Mouse (Mus musculus) v-Abl transformed pro-B cells (cell line): ENCODE data around the gene Inpp5a.
"Not testable (repeated sequence)": the region's sequence is repeated elsewhere in the genome, so short reads cannot be mapped to it uniquely, and the experiment has no call there.

Experiments used
- in situ Hi-C, 2 experiments: fragments of 400-800 bp; cut with MboI; formaldehyde crosslinking; loops; one replicate each; pipeline ENCODE4 v1.15.1; 2025; ENCODE audit not compliant: unreplicated experiment in 2 of 2

The Inpp5a gene

DNA sequence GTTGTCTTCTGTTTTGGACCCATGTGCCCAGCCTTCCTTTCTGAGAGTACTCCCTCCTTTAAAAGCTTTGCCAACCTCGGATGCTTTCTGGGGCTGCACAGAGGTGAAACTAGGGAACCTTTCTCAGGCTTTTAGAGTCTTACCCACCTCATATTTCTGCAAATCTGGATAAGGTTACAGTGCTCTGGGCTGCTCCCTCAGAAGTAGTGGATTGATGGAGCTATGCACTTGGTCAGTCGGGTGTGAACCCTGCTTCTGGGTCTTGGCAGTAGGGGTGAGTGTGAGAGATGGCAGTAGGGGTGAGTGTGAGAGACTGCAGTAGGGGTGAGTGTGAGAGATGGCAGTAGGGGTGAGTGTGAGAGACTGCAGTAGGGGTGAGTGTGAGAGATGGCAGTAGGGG is 46.0 kb downstream of the Inpp5a start:
- in situ Hi-C loops = not testable (repeated sequence)

DNA sequence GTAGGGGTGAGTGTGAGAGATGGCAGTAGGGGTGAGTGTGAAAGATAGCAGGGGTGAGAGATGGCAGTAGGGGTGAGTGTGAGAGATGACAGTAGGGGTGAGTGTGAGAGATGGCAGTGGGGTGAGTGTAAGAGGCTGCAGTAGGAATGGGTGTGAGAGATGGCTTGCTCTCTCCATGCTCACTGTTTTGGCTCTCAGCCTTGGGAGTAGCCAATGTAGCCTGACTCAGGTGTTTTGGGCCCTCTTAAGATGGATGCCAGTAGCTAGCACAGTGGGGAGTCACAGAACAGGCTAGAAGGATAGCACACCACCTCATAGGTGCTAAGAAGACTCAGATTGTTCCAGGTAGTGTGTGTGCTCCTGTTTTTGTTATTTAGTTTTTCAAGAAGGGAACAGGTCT is 46.8 kb downstream of the Inpp5a start:
- in situ Hi-C loops = no loop called here

DNA sequence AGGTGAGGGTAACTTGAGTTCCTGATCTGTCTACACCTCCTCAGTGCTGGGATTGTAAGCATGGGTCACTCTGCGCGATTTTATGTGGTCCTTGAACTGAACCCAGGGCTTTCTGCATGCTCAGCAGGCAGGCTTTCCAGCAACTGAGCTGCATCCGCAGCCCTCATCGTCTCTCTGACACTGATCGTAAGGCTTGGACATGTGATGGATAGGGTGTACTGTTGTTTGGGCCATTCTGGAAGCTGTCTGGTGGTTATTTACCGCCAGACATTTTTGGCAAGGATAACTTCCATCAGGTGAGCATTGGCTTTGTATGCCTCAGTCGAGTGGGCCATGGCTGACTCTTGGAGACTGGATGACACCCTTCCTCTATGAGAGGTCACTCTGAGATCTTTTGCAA is 48.0 kb downstream of the Inpp5a start:
- in situ Hi-C loops = no loop called here

DNA sequence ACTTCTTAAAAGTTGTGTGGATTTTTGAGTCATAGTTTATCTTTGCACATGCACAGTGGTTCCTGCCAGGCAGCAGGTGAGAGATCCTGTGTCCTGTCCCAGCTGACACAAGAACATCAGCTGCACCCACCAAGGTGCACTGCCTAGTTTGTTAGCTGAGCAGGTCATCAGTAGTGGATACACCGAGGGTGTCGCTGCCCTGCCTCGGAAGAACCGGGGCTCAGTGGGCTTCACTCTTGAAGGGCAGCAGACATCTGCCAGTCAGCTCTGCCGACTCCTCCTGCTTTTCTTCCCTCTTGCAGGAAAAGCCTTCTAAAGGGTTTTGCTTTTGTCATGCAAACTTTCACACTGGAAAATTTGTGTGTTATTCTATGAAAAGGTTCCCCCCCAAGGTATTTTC is 48.6 kb downstream of the Inpp5a start:
- in situ Hi-C loops = no loop called here

DNA sequence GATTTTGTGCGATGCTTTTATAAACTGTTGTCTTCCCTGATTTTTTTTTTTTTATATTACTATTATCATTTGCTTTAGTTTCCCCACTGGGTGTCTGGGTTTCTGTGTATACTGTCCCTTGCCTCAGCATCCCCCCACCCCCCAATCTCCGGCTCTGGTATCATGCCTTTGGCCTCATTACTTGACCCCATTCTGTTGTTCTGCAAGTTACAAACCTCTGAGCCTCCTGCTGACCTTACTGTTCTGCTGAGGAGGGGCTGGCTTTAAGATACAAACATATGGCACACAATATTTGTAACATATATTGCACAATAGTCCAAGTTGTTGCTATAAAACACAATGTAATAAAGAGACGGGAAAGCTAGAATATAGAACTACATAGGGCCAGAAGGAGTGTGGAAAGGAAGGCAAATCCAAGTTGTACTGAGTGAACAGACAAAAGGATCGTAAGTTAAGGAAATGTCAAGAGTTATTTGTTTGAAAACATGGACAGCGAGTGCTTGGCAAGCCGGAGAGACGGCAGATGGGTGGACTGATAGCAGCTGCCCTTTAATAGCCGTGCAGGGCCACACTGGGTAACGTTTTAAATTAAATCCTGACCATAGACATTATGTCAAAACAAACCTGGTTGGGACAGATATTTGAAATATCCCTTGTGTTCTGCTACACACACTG is 49.2 kb downstream of the Inpp5a start:
- in situ Hi-C loops = no loop called here

DNA sequence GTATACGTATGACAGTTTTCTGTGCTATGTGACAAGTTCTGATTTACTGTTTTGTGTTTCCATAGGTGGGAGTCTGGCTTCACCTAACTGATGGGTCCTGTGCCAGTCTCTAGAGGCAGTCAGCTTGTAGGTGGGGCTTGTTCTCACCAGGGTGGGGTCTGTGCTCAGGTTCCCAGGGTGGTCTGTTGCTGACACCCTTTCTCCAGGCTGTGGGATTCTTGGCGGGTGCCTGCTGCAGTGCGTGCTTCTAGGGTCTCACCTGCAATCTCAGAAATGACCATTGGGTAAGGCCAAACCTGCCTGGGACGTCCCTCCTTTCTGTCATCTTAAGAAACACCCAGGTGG is 49.7 kb downstream of the Inpp5a start:
- in situ Hi-C loops = no loop called here

DNA sequence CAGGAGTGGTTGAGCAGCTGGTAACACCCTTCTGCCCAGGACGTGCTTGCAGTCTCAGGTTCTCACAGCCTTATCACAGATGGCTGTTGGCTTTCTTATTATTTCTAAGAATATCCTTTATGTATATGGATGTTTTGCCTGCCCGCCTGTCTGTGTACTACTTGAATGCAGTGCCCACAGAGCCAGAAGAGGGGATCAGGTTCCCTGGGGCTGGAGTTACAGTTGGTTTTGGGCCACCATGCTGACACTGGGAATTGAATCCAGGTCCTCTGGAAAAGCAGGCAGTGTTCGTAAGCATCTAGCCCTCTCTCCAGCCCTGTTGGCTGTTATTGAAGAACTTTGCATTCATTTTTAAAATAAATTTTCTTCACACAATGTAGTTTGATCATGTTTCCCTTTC is 50.1 kb downstream of the Inpp5a start:
- in situ Hi-C loops = no loop called here

DNA sequence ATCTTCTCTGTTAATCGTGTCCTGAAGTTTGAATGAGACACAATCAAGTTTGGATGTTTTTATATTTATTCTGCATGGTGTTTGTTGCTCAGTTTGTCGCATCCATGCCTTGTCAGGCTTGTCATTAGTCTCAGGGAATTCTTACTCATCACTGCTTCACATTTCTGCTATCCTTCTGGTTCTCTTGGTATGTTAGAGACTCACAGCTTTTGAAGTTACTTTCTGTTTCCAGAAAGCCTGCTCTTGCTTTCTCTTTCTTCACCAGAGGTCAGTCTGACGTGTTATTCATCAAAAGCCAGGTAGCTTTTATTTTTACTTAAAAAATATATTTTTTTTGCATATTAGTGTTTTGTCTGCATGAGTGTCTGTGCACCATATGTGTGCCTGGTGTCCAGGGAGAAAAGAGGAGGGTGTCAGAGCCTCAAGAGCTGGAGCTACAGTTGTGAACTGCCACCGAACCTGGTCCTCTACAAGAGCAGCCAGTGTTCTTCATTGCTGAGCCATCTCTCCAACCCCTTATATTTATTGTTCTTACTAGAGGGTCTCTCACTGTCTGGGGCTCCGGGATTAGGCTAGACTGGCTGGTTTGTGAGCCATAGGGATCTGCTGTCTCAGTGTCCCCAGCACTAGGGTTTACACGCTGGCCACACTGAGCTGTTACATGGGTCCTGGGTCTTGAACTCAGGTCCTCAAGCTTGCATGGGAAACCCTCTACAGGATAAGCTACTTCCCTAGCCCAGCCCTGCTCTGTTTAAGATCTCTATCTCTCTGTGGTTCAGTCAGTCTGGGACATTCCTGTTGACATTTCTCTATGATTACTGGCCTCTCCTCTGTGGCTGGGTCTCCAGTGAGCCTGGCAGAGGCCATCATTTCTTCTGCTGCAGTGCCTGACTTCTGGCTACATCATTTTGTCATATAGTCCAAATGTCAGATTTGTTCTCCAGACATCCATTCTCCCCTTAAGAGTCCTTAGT is 51.3 kb downstream of the Inpp5a start:
- in situ Hi-C loops = no loop called here

DNA sequence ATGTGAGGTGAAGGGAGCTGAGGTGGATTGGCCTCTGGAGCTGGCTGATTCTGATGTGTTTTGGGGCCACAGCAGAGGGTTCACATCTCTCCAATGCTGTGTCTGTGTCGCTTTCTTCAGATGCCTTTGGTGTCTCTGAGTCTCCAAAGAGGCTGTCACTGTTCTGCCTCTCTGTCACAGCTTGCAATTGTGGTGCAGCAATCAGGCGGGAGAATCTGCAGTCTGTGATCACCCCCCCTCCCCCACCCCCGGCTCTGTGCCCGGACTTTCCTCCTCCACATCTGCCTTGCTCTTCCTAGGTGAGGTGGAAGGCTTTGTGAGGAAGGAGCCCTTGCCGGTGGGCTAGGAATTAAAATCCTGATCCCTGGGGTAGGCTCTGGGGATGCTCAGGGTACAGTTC is 52.1 kb downstream of the Inpp5a start:
- in situ Hi-C loops = no loop called here

DNA sequence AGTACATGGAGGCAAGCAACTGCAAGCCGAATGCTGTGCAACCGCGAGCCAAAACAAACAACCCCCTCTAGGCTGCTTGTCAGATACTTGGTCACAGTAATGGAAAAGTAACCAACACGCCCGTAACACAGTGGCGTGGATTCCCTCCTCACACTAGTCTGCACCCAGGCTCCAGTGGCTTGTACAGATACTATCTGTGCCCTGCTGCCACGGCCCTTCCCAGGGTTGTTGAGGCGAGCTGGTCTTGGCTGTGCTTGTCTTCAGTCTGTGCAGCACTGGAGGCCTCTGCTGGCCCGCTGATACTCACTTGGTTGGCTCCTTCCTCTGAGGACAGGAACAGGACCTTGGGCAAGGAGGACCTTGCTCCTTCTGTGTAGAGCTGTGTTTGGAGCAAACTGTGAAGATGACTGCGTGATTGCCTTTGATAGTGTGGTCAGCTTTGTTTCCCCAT is 52.9 kb downstream of the Inpp5a start:
- in situ Hi-C loops = no loop called here

DNA sequence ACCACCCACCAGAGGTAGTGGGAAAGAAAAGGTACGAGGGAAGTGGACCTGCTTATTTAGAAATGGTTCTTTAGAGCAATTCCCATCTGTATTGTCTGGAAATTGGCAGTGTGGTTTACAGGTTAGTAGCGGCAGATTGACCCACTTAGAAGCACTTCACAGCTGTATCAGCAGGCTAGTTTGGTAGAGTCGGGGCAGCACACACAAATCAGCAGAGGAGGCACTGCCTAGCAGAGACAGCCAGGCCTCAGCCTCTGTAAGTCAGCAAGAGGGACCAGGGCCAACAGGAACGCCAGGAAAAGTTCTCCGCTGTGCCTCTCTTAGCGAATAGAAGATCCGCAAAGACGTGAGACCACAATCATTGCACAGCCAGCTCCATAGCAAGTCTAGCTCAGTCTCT is 56.7 kb downstream of the Inpp5a start:
- in situ Hi-C loops = no loop called here

DNA sequence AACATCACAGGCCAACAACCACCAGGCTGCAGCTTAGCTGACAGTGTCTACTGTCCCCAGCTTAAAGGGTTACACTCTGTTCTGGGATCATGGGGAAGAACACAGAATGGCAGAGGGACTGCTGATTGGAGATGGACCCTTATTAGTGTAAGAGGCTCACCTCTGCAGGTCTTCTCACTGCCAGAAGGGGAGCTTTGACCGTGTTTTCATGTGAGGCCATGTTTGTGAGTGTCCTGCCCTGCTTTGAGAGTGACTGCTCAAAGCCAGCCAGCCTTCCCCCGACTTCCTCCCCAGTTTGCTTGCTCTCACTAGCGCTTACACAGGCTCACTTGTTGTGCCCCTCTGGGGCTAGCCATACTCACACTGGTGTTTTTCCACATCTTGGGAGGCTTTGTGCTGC is 58.5 kb downstream of the Inpp5a start:
- in situ Hi-C loops = no loop called here

DNA sequence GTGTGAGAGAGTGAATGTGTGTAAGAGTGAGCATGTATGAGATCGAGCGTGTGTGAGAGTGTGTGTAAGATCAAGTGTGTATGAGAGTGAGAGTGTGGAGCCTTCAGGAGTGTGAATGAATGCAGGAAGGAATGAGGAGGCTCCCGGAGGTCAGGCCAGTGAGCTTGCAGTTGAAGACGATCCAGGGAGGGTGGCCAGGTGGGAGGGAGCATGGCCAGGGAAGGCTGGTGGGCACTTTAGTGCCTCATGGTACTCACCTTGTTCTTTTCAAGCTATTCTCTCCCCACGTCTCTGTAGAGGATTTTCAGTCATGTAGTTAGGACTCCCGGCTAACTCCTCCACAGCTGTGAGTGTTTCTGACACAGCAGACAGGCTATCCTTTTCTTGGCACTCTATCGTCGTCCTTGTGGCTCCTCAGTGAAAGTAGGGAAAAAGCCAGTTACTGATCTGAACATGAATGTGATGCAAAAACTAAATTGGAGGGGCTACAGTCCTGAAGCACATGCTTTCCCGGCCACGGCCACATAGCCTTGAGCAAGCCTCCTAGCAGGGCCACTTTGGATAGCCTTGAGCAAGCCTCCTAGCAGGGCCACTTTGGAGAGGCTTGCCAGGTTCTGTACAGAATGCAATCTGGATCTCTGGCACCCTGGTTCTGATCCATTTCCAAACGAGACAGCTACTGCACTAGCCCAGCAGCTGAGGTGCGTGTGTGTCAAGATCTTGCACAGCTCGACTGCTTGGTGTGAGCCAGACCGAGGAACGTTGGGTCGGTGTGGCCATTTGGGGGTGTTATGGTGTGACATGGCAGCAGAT is 61.5 kb downstream of the Inpp5a start:
- in situ Hi-C loops = no loop called here

DNA sequence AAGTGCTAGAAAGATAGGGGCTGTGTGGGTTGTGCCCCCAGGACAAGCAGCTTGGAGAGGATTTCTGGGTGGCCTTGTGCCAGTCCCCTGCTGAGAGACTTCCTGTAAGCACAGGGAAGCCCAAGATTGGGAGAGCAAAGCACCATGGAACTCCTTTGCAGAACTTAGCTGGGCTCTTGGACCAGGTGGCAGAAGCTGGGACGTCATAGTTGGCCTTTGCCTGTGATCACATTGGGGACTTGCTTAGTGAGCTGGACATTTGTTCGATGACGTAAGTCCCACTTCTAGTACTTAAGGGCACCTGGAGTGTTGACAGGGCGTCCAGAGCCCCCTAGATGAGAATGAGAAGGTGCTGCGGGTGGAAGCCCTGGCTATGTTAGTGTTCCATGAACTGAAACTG is 62.8 kb downstream of the Inpp5a start:
- in situ Hi-C loops = no loop called here

DNA sequence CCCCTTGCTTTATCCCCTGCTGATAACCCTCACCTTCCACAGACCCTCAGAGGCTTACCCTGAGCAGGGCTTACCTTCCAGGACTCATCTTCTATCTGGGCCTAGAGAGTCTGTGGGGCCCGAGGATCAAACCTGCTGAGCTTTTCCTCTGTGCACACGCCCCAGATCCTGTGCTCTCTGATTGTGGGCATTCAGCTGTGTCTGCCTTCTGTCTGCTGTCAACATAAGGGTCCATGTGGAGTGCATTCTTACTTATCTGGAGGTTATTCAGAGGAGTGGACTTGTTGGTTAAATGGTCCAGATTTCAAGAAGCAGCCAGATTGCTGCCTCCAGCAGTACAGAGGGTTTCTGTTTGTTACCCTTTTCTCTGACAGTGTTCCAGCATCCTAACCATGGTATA is 63.3 kb downstream of the Inpp5a start:
- in situ Hi-C loops = no loop called here

DNA sequence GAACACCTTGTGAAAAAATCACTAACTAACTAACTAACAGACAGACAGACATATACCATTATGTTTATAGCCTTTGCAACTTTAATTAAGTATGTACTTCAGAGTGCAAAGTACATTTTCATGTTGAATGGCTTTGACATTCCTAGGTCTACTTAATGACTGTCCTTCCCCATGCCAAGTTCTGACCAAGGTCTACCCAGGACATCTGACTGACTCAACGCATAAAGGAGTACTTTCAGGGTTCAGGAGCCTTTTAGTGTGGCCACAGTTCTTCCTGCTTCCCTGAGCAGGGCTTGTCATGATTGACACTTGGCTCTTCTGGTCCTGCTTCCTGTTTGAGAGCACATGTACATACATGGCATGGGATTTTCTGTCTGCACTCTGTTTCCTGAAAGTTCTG is 64.3 kb downstream of the Inpp5a start:
- in situ Hi-C loops = no loop called here

DNA sequence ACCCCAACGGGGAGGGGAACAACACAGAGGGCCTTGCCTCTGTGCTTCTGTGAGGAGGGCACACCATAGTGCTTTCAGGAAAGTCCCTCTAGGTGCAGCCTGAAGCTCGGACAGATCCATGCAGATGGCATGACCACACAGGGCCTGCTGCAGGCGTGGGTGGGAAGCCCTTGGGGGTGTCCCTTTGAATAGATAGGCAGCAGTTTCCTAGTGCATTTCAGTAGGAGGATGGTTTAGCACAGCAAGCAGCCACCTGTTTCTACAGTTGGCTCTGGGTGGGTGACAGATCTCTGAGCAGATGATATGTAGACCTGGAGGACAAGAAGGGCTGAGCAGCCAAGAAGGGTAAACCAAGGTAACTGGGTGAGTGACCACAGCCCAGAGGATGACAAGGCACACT is 65.4 kb downstream of the Inpp5a start:
- in situ Hi-C loops = no loop called here

DNA sequence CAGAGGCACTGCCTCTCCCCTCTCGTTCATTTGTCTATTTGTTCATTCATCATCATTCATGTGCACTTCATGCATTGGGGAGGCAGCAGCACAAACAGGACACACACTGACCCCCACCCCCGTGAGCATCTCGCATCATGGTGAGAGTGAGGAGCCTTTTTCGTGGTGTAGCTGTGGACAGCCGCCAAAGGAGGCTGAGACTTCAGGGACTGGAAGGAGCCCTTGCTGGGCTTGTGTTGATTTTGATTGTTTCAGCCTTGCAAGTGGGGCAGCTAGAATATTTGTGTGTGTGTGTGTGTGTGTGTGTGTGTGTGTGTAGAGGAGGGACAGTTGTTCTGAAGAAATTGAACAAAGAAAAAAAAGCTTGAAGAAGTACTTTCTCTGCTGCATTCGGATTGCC is 67.8 kb downstream of the Inpp5a start:
- in situ Hi-C loops = no loop called here

DNA sequence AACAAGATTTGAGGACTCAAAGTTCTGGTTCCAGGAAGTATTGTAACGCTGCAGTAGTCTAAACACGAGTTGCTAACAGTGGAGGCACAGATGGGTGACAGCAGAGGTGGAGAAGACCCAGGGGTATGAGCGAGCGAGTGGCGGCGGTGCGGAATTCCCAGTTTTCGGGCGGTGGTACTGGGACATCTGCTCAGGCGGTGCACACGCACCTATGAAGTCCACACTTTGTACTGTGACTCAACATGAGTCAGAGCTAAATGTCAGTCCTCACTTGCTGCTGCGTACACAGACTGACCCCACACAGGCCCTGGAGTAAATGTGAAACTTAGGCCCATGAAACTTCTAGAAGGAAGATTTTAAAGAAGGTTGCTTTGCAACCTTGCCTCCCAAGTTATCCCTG is 72.4 kb downstream of the Inpp5a start:
- in situ Hi-C loops = loop anchor here (5.0 kb wide), 2 partner anchors 44 to 54 kb away; no protein-coding TSS in a partner anchor

DNA sequence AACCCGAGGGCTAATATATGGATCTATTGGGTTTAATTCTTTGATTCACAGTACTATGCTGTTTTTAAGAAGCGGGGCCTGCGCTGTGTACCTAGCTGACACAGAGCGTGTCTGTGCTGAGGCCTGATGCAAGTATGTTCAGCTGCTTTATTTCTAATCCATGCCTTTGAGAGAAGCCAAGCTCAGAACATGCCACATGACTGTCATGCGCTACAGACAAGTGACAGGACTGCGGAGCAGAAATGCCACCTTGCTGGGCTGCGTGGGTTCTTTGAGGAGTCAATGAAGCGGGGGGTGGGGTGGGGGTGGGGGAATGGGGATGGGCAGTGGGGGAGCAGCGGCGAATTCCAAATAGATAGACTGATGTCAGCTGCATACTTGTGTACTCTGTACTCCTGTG is 73.2 kb downstream of the Inpp5a start:
- in situ Hi-C loops = loop anchor here (5.0 kb wide), 2 partner anchors 45 to 55 kb away; no protein-coding TSS in a partner anchor

DNA sequence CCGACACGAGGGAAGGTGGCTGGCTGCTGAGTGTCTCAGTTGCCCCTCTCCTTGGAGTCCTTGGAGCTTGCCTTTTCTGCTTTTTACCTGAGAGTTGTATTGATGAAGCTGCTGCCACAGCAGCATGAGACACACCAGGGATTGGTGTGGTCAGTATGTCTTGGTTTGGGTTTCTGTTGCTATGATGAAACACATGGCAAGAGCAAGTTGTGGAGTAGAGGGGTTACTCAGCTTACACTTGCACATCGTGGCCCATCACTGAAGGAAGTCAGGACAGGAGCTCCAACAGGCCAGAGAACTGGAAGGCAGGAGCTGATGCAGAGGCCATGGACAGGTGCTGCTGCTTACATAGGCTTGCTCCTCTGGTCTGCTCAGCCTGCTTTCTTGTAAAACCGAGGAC is 76.6 kb downstream of the Inpp5a start:
- in situ Hi-C loops = no loop called here
